Mouse (Mus musculus): Measurements from ENCODE around the gene Cherp.

DNA sequence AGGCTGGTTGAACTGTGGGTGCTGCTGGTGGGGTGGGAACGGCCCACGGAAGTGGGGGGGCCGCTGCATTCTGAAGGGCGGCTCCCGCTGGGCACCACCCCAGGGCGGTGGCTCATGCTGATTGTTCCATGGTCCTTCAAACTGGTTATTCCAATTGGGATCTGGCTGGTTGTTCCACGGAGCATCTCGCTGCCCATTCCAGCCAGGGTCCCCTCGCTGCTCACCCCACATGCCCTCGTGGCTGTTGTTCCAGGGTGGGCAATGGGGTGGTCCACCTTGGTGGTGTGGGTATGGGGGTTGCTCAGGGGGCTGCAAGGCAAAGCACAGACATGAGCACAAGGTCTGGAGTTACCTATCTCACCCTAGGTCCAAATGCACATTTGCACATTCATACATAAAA is 10.8 kb downstream of the Cherp start:
- TF ChIP-seq POLR2A (IDR thresholded peaks at IDR 0.05; ENCODE audit: insufficient read depth, low read length) = no peak
- no peak for TF ChIP-seq CTCF (IDR thresholded peaks at IDR 0.05; ENCODE audit: low read depth, low read length)
- TF ChIP-seq EP300 (IDR thresholded peaks at IDR 0.05; ENCODE audit: insufficient read depth, low read depth, low read length) = no peak
